Mouse (Mus musculus) kidney, adult 2 months (tissue): ENCODE measurements around the gene Gm49601.

Experiments used
- CTCF ChIP-seq: fragments of 200-500 bp; conservative IDR thresholded peaks from 2 replicates; pipeline ENCODE4 v1.5.1; 2011; ENCODE audit warnings: low read depth, mild to moderate bottlenecking, control low read depth, low read length, moderate library complexity, mixed read lengths; ENCODE audit not compliant: insufficient read depth, insufficient read length
- POLR2A ChIP-seq: fragments of 200-500 bp; IDR thresholded peaks from one replicate; pipeline ENCODE4 v1.6.1; 2011; ENCODE audit warnings: low read depth, low read length, control low read depth

GRCm38 (mm10) chr16:18631141-18631540 is 4.9 kb upstream of the Gm49601 start:
- no peak for TF ChIP-seq CTCF
- TF ChIP-seq POLR2A: no peak
